Comparison of ENCODE assay signal across 8 mouse cellular contexts in the genomic region with DNA sequence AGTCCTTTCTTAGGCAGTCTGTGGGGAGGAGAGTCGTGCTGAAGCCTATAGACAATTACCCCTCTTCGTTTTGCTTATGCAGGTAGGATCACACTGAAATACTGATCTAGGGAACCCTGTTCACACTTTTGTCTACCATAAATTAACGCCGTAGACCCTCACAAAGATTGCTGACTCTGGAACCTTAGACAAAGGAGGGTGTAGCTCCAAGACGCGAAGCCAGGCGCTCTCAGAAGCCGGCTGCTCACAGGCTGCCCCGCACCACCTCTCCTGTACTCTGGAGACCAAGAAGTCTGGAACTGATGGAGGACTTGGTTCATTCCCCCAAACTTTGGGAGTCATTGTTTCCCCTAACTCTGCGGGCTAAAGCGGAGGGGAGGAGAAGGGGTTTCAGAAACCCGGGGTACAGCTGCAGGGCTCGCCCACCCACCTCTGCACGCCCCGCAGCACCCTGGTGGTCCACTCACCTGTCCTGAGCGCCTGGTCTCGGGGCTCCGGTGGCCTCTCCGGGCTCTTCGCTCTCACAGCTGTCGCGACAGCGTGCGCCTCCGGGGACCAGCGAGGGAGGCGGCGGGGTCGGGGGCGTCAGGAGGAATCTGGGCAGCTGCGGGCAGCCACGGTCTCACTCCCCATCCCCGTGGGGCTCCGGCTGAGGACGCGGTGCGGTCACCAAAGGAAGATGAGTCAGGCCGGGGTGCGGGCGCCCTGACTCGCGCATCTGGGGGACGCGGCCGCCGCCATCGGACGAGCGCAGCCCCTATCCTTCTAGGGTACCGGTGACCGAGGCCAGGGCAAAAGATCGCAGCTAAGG. TPM values are rescaled to one million over a fixed set of nuclear protein-coding genes. Genes with fewer than 3 reads are reported as not detected.
DNase-seq lines count a peak whose midpoint lies in the region; ATAC-seq and TF ChIP-seq lines count a peak whose summit lies in the region.

A gene (plus strand): TSS at position 585 of the 811 bp plus-strand sequence.

- TF ChIP-seq CTCF in midbrain, postnatal 0 days (IDR thresholded peaks at IDR 0.05) = no peak; the same call in 1 of the 2 replicates

- H3K27ac ChIP-seq in midbrain, postnatal 0 days (ENCODE audit: low read depth, low read length) = peak within 1 kb of the TSS; percentile 74

- no peaks in the 10 kb centered on the region for H3K27me3 ChIP-seq in midbrain, postnatal 0 days (ENCODE audit: insufficient read depth, low read length)

- H3K36me3 ChIP-seq in midbrain, postnatal 0 days (ENCODE audit: insufficient read depth, low read length) = no peaks in the 10 kb centered on the region

- peak within 1 kb of the TSS; percentile 71 for H3K4me2 ChIP-seq in midbrain, postnatal 0 days (ENCODE audit: low read depth, low read length, poor library complexity, severe bottlenecking)

- H3K9ac ChIP-seq in midbrain, postnatal 0 days (replicated peaks; ENCODE audit: low read length, poor library complexity, severe bottlenecking) = peak within 1 kb of the TSS; percentile 70

- H3K4me3 ChIP-seq in midbrain, postnatal 0 days (ENCODE audit: low read depth, low read length) = peak within 1 kb of the TSS; percentile 84

- ATAC-seq in frontal cortex, adult (ENCODE audit: low TSS enrichment) = peak; percentile 46
- ATAC-seq in midbrain, postnatal 0 days (ENCODE audit: low FRiP score) = peak; percentile 60; the same call in 1 of the 2 replicates
- ATAC-seq in erythroid progenitor cell, adult 5-6 weeks (replicated peaks; ENCODE audit: low FRiP score, poor library complexity, severe bottlenecking) = no peak

- H3K9me3 ChIP-seq in midbrain, postnatal 0 days (ENCODE audit: low read length) = no peaks in the 10 kb centered on the region

- 1% methylated on average over 51 of the region's 52 CpGs for WGBS in midbrain, postnatal 0 days

- H3K4me1 ChIP-seq in midbrain, postnatal 0 days (ENCODE audit: insufficient read depth, low read length) = peaks cover 8% of the 10 kb centered on the region; the same call in 1 of the 2 replicates

- intact Hi-C loops in left cerebral cortex, postnatal 25 days (cut with DNase I) = loop anchor here (2.0 to 5.0 kb wide), 3 partner anchors 381 to 541 kb away; a partner anchor contains a TSS

- DNase-seq in layer of hippocampus, postnatal 25 days (ENCODE audit: extremely low spot score in 1 of 2, low spot score in 1 of 2) = peak; percentile 14 to 17
- no peak for DNase-seq in layer of hippocampus, adult 11-12 months (ENCODE audit: low spot score)
- DNase-seq in brain, adult 2 months (ENCODE audit: low read depth, low spot score) = peak; percentile 29
- DNase-seq in left cerebral cortex, postnatal 25 days (ENCODE audit: low spot score in 2 of 2) = peak; percentile 30 to 32
- DNase-seq in midbrain, postnatal 0 days (ENCODE audit: low spot score) = peak; percentile 22
- DNase-seq in natural killer cell, adult 2 months (ENCODE audit: low spot score in 2 of 2) = no peak

RNA-seq across cellular contexts. Expression of the gene that starts here (rescaled TPM):
- total RNA-seq in layer of hippocampus, postnatal 25 days (2021) = 1 to 10 TPM in 1 of 2 experiments, under 1 TPM in 1; 0.98 to 1.2 TPM
- total RNA-seq in left cerebral cortex, postnatal 25 days (2021) = 1 to 10 TPM in 1 of 2 experiments, under 1 TPM in 1; 0.60 to 1.8 TPM
- 0.82 and 1.7 TPM in 2 replicates for total RNA-seq in midbrain, postnatal 0 days (2014; rRNA removed)
- polyA plus RNA-seq in midbrain, postnatal 0 days (2015; fragmentation: Nextera tagmentation; extraction: Ambion mirVana) = 1.3 and 2.5 TPM in 2 replicates
- total RNA-seq in erythroid progenitor cell, adult 5-6 weeks (2015; ENCODE audit: low replicate concordance) = not detected in 2 replicates
- not detected in 2 replicates for total RNA-seq in erythroid progenitor cell, adult 5-6 weeks (2017; ENCODE audit: low replicate concordance)

Comparison
In these comparisons a context has a peak if more than half of its experiments do, and no peak if none do; other contexts are left out.
1. DNase-seq: peak in layer of hippocampus, postnatal 25 days (2 of 2), brain, adult 2 months (single experiment), left cerebral cortex, postnatal 25 days (2 of 2) and midbrain, postnatal 0 days (single experiment); none in layer of hippocampus, adult 11-12 months (single experiment) and natural killer cell, adult 2 months (0 of 2).